Mouse (Mus musculus) kidney, adult 2 months (tissue): ENCODE measurements at regions not wholly inside any gene's neighbourhood (a gene's known extent, or its start where the extent isn't known, plus 50 kb on each side); places are given as distances from the start of the nearest gene placed in this dataset.

Experiments
- DNase-seq: peaks from one replicate; pipeline ENCODE4 v3.0.0; 2021
- H3K27ac ChIP-seq: fragments of 200-500 bp; 2 replicates; pipeline ENCODE4 v1.5.1; 2012; ENCODE audit warnings: low read depth, low read length, control low read depth, inconsistent platforms; ENCODE audit not compliant: insufficient read depth
- H3K27me3 ChIP-seq: fragments of 200-500 bp; replicated peaks from 2 replicates; pipeline ENCODE4 v1.6.1; 2012; ENCODE audit warnings: mild to moderate bottlenecking, moderate library complexity, low read length, inconsistent platforms; ENCODE audit not compliant: control insufficient read depth, insufficient read depth
- H3K36me3 ChIP-seq: fragments of 200-500 bp; 2 replicates; pipeline ENCODE4 v1.6.1; 2012; ENCODE audit warnings: mild to moderate bottlenecking, moderate library complexity, low read length, inconsistent platforms; ENCODE audit not compliant: control insufficient read depth, insufficient read depth
- H3K4me1 ChIP-seq: fragments of 200-500 bp; 2 replicates; pipeline ENCODE4 v1.6.1; 2011; ENCODE audit warnings: low read length; ENCODE audit not compliant: control insufficient read depth, insufficient read depth
- H3K4me3 ChIP-seq: fragments of 200-500 bp; 2 replicates; pipeline ENCODE4 v1.5.1; 2011; ENCODE audit warnings: mild to moderate bottlenecking, low read depth, low read length, control low read depth; ENCODE audit not compliant: insufficient read depth
- CTCF ChIP-seq: fragments of 200-500 bp; conservative IDR thresholded peaks from 2 replicates; pipeline ENCODE4 v1.5.1; 2011; ENCODE audit warnings: low read depth, mild to moderate bottlenecking, control low read depth, low read length, moderate library complexity, mixed read lengths; ENCODE audit not compliant: insufficient read depth, insufficient read length
- POLR2A ChIP-seq: fragments of 200-500 bp; IDR thresholded peaks from one replicate; pipeline ENCODE4 v1.6.1; 2011; ENCODE audit warnings: low read depth, low read length, control low read depth
- WGBS: fragments of 180-500 bp; shearing (Covaris S2); methylation state at CpG from one replicate; pipeline ENCODE4 v1.1.7; 2018; 5-methylcytosine and 5-hydroxymethylcytosine counted together

GRCm38 (mm10) chr14:80492901-80493279 lies 509.0 kb downstream of the Olfm4 start:
- DNase-seq: no peak
- no peaks in the 10 kb centered on the region for H3K4me1 ChIP-seq
- H3K27me3 ChIP-seq: no peaks in the 10 kb centered on the region
- no peak overlapping the region for H3K4me3 ChIP-seq
- 37% methylated on average over 4 of the region's 4 CpGs for WGBS
- no peak for TF ChIP-seq POLR2A
- TF ChIP-seq CTCF: no peak
- no peak overlapping the region for H3K27ac ChIP-seq
- H3K36me3 ChIP-seq: no peaks in the 10 kb centered on the region

DNA sequence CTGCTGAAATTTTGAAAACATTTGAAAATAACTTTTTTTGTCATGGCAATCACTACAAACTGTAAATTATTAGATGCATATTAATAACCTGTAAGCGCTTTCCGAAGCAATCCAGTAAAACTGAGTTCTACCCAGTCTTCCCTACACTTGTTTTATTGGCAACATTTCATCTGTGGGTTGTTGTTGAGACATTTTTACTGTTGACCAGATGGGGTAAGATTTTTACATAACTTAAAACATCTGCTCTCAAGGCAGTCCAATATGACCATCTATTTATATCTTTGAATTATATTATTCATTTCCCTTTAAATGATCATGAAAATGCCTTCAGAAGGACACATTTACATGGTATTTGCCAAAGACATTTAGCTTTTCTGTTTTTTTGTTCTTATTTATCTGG lies 520.5 kb downstream of the Olfm4 start:
- no peaks in the 10 kb centered on the region for H3K27me3 ChIP-seq
- H3K4me3 ChIP-seq: no peak overlapping the region
- H3K4me1 ChIP-seq: no peaks in the 10 kb centered on the region
- TF ChIP-seq POLR2A (no peak), CTCF (no peak)
- no peak overlapping the region for H3K27ac ChIP-seq
- H3K36me3 ChIP-seq: no peaks in the 10 kb centered on the region
- 80% methylated on average over 2 of the region's 2 CpGs for WGBS
- no peak for DNase-seq

DNA sequence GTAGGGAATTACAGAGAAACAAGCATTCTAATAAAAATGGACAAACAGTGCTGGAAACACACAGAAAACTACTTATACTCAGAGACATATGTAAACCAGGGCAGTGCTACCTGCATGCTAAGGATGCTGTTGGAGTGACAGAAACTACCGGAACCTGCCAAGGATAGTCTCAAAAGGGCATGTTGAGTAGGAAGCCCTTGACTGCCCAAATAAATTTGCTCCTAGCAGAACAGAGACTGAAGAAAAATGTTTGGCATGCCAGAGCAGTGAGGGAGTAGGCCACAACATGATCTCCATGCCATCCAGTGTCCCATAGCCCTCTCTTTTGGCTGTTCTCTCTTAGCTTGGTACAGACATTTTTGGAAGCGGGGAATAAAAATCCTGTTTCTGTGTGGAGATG lies 532.7 kb downstream of the Olfm4 start:
- no peak for TF ChIP-seq POLR2A
- TF ChIP-seq CTCF: no peak
- 93% methylated on average over 2 of the region's 2 CpGs for WGBS
- Histone ChIP-seq H3K4me1 (no peaks in the 10 kb centered on the region), H3K27me3 (no peaks in the 10 kb centered on the region), H3K36me3 (no peaks in the 10 kb centered on the region), H3K4me3 (no peak overlapping the region), H3K27ac (no peak overlapping the region)
- no peak for DNase-seq

DNA sequence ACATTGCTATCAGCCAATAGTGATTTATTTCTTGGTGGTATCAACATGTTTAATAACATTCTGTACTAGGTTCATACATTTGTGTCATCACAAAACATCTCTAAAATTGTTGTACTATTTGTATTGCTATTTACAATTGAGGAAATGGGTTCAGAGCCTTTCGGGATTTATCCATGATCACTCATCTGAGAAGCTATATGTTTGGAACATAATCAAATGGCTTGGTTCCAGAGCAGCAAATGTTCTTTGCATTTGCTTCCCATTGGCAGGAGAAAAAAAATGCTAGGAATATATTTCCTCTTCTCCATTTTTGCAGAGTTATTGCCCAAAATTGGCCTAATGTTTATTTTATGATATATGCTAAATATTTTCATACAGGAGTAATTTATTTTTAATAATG lies 537.3 kb downstream of the Olfm4 start:
- DNase-seq: no peak
- no peak overlapping the region for H3K4me3 ChIP-seq
- H3K4me1 ChIP-seq: no peaks in the 10 kb centered on the region
- H3K36me3 ChIP-seq: no peaks in the 10 kb centered on the region
- no peak for TF ChIP-seq CTCF
- no peak for TF ChIP-seq POLR2A
- no peak overlapping the region for H3K27ac ChIP-seq
- 75% methylated on average over 1 of the region's 1 CpGs for WGBS
- no peaks in the 10 kb centered on the region for H3K27me3 ChIP-seq

- no peaks in the 10 kb centered on the region for H3K36me3 ChIP-seq
- TF ChIP-seq CTCF (no peak), POLR2A (no peak)
- H3K4me3 ChIP-seq: no peak overlapping the region
- no peaks in the 10 kb centered on the region for H3K27me3 ChIP-seq
- H3K4me1 ChIP-seq: no peaks in the 10 kb centered on the region
- no peak for DNase-seq
- no peak overlapping the region for H3K27ac ChIP-seq
- 58% methylated on average over 1 of the region's 1 CpGs for WGBS
These were observed 537.8 kb downstream of the Olfm4 start for GRCm38 (mm10) chr14:80521631-80522030.

- H3K4me1 ChIP-seq: no peaks in the 10 kb centered on the region
- DNase-seq: no peak
- 61% methylated on average over 3 of the region's 3 CpGs for WGBS
- no peaks in the 10 kb centered on the region for H3K36me3 ChIP-seq
- no peak overlapping the region for H3K4me3 ChIP-seq
- no peak overlapping the region for H3K27ac ChIP-seq
- H3K27me3 ChIP-seq: no peaks in the 10 kb centered on the region
- TF ChIP-seq POLR2A (no peak), CTCF (no peak)
These were observed 538.7 kb downstream of the Olfm4 start for GRCm38 (mm10) chr14:80522536-80522935.

DNA sequence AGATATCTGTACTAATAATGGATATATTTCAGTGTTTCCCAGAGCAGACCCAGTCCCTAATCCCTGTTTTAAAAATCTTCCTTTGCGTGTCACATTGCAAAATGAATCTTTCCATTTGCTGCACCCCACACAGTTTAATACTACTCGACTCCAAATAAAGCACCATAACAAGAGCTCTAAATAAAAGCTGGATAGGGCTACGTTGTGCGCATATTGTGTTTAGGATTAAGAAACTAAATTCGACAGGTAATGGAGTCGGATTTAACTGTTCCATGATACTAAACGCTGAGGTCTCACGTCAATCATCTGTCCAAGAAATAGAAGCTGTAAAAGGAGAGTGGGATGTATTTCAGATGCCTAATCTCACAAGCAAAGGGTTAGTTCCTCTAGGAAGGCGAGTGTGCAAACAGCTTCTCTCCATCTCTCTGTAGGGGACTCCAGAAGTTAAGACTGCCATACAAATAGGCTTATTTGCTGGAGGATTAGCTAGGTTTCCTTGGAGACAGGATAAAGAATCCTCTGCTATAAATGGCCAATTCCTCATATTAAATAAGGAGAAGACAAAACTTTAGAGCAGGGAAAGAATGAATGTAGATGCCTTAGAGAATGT lies 544.6 kb downstream of the Olfm4 start:
- Histone ChIP-seq H3K4me3 (no peak overlapping the region), H3K4me1 (no peaks in the 10 kb centered on the region), H3K36me3 (no peaks in the 10 kb centered on the region), H3K27ac (no peak overlapping the region), H3K27me3 (no peaks in the 10 kb centered on the region)
- no peak for DNase-seq
- 79% methylated on average over 9 of the region's 9 CpGs for WGBS
- no peak for TF ChIP-seq CTCF
- TF ChIP-seq POLR2A: no peak
